Mouse (Mus musculus) forebrain, embryonic 10.5 days (tissue): ENCODE measurements around the gene Htatip2. TPM values are rescaled to one million over a fixed set of nuclear protein-coding genes. Genes with fewer than 3 reads are reported as not detected.

Experiments
- DNase-seq: peaks from one replicate; pipeline ENCODE4 v3.0.0-alpha.2; 2017; ENCODE audit warnings: low spot score; ENCODE audit errors: extremely low spot score
- H3K27ac ChIP-seq: fragments of 300-500 bp; sonication (generic); 2 replicates; pipeline ENCODE4 v1.5.1; 2016; ENCODE audit warnings: mild to moderate bottlenecking
- H3K27me3 ChIP-seq: fragments of 300-500 bp; sonication (generic); 2 replicates; pipeline ENCODE4 v1.6.1; 2016; ENCODE audit warnings: mild to moderate bottlenecking; ENCODE audit not compliant: poor library complexity, severe bottlenecking
- H3K36me3 ChIP-seq: fragments of 300-500 bp; sonication (generic); replicated peaks from 2 replicates; pipeline ENCODE4 v1.6.1; 2016; ENCODE audit warnings: mild to moderate bottlenecking, moderate library complexity
- H3K4me1 ChIP-seq: fragments of 300-500 bp; sonication (generic); 2 replicates; pipeline ENCODE4 v1.6.1; 2016
- H3K4me3 ChIP-seq: fragments of 300-500 bp; sonication (generic); 2 replicates; pipeline ENCODE4 v1.5.1; 2016; ENCODE audit warnings: mild to moderate bottlenecking, moderate library complexity
- H3K9me3 ChIP-seq: fragments of 300-500 bp; sonication (generic); 2 replicates; pipeline ENCODE4 v1.6.1; 2016; ENCODE audit warnings: mild to moderate bottlenecking, moderate library complexity
- WGBS: fragments of 180-500 bp; shearing (Covaris S2); methylation state at CpG from one replicate; pipeline ENCODE4 v1.1.7; 2016; 5-methylcytosine and 5-hydroxymethylcytosine counted together
- polyA plus RNA-seq: library from polyadenylated mRNA; unstranded; fragments of >200 nt; fragmentation: Nextera tagmentation; extraction: Ambion mirVana; gene quantifications from 2 replicates; pipeline ENCODE4 v1.2.1, GENCODE M21; 2016

The Htatip2 gene
- polyA plus RNA-seq, 1 experiment from 2014 or later, result 4.2 TPM

- Histone ChIP-seq H3K9me3 (no peaks in the 10 kb centered on the region), H3K27ac (no peak overlapping the region), H3K4me1 (no peaks in the 10 kb centered on the region), H3K36me3 (peaks cover 82% of the 10 kb centered on the region), H3K27me3 (peaks cover 7% of the 10 kb centered on the region), H3K4me3 (no peak overlapping the region)
- no peak for DNase-seq
- WGBS, result 89% methylated on average over 6 of the region's 6 CpGs
Observed at GRCm38 (mm10) chr7:49803511-49803910, 44.6 kb downstream of the Htatip2 start.

GRCm38 (mm10) chr7:49804638-49805165, 45.8 kb downstream of the Htatip2 start:
- Histone ChIP-seq H3K4me1 (peaks cover 6% of the 10 kb centered on the region), H3K4me3 (no peak overlapping the region), H3K36me3 (peaks cover 80% of the 10 kb centered on the region), H3K27me3 (peaks cover 10% of the 10 kb centered on the region), H3K9me3 (no peaks in the 10 kb centered on the region), H3K27ac (no peak overlapping the region)
- no peak for DNase-seq
- WGBS, result 87% methylated on average over 5 of the region's 5 CpGs

DNA sequence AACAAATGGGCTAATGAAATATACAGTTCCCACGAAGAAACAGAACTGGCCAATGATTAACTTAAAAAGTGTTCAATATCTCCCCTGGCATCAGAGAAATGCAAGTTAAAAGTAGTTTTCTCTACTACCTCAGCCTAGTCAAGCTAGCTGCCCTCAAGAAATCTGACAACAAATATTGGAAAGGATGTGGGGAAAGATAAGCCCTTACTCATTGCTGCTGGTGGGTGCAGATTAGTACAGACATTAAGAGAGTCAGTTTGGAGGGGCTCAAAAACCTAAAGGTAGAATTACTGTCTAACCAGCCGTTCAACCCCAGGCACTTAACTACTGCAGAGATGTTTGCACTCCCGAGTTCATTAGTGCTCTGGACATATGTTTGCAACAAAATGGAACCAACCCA, 46.7 kb downstream of the Htatip2 start:
- Histone ChIP-seq H3K36me3 (peaks cover 74% of the 10 kb centered on the region), H3K9me3 (no peaks in the 10 kb centered on the region), H3K27me3 (peaks cover 10% of the 10 kb centered on the region), H3K4me1 (peaks cover 10% of the 10 kb centered on the region), H3K4me3 (no peak overlapping the region), H3K27ac (no peak overlapping the region)
- DNase-seq, result no peak
- 88% methylated on average over 3 of the region's 3 CpGs for WGBS

DNA sequence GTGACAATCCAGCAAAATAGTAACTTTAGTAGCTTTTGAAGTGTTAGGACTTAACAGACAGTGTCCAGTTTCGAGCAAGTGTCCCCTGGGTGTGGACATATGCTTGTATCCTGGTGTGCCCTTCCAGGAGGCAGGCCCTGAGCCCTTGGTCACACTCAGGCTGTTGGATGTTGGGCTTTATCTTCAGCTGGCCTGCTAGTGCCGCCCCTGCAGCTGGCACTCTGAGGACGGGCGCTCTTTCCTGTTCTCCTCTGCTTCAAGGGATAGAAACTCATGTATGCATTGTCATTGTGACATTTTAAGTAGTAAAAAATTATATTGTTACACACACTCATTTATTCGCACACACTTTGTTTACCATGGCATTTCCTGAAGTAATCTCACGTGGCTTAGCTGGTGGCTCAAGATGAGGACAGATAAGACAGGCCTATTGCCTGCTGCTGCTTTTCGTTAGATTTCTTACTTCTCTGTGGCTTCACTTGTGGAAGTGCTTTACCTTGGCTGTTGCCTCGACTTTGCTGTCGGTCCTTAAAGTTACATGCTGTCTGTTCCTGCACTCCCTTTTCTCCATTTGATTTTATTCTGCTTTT, 48.3 kb downstream of the Htatip2 start:
- Histone ChIP-seq H3K9me3 (no peaks in the 10 kb centered on the region), H3K27ac (no peak overlapping the region), H3K4me1 (peaks cover 10% of the 10 kb centered on the region), H3K4me3 (no peak overlapping the region), H3K36me3 (peaks cover 70% of the 10 kb centered on the region), H3K27me3 (peaks cover 10% of the 10 kb centered on the region)
- no peak for DNase-seq
- 91% methylated on average over 9 of the region's 9 CpGs for WGBS

DNA sequence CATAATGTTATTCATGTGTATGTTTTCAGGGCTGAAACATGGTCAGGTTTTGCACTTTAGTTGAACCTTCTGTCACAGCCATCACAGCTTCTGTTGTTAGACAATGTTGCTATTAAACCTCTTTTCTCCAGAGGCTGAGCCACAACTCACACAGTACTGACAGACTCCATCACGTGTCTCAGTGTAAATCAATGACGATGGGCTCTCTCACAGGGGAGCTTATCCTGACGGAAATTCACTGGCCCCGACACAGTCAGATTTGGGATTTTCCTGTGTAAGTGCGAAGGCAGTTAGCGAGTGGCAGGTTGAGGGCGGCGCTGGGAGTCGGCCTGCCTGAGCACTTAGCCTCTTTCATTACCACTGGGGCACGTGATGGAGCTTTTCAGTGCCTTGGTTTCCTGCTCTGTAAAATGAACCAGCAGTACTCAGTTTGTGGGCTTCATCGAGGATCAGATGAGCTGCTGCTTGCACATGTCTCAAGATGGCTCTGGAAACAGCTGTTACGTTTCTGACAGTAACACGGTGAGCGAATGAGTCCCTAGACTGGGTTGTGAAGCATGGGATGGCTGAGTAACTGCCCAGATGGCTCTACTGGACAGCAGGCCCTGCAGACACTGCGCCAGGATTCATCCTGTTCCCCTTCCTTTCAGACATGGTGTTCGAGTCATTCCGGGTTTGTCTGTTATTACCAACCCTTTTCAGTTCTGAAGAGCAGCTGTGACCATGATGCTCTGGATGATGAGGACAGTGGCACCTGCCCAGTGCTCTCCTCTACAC, 49.1 kb downstream of the Htatip2 start:
- Histone ChIP-seq H3K9me3 (no peaks in the 10 kb centered on the region), H3K4me3 (no peak overlapping the region), H3K4me1 (peaks cover 10% of the 10 kb centered on the region), H3K27me3 (peaks cover 10% of the 10 kb centered on the region), H3K36me3 (peaks cover 67% of the 10 kb centered on the region), H3K27ac (no peak overlapping the region)
- DNase-seq, result no peak
- 93% methylated on average over 17 of the region's 17 CpGs for WGBS

DNA sequence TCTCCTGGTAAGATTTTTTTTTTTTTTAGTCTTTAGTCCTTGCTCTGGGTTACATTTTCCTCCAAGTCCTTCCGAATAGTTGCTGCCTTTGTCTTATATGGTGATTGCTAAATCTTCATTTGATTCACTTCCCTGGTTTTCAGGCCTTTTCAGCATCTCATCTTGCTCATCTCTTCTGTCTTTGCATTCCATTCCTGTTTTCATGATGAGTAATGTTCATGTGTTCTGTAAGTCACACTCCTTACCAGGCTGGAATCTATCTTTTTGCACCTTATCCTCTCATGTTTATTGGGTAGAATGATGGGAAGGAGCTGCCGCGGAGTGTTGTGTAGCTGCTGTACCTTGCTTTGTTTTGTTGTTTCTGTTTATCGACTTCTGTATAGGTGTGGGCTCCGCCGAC, 50.2 kb downstream of the Htatip2 start:
- no peaks in the 10 kb centered on the region for H3K9me3 ChIP-seq
- H3K4me3 ChIP-seq, result no peak overlapping the region
- no peak overlapping the region for H3K27ac ChIP-seq
- peaks cover 66% of the 10 kb centered on the region for H3K36me3 ChIP-seq
- no peak for DNase-seq
- peaks cover 10% of the 10 kb centered on the region for H3K27me3 ChIP-seq
- 90% methylated on average over 6 of the region's 6 CpGs for WGBS
- peaks cover 10% of the 10 kb centered on the region for H3K4me1 ChIP-seq

- 61% methylated on average over 3 of the region's 3 CpGs for WGBS
- Histone ChIP-seq H3K27ac (no peak overlapping the region), H3K36me3 (peaks cover 69% of the 10 kb centered on the region), H3K4me1 (peaks cover 10% of the 10 kb centered on the region), H3K4me3 (no peak overlapping the region), H3K27me3 (peaks cover 10% of the 10 kb centered on the region), H3K9me3 (no peaks in the 10 kb centered on the region)
- DNase-seq, result no peak
Observed at GRCm38 (mm10) chr7:49809562-49809961, 50.6 kb downstream of the Htatip2 start.

- Histone ChIP-seq H3K36me3 (peaks cover 67% of the 10 kb centered on the region), H3K4me1 (peaks cover 10% of the 10 kb centered on the region), H3K4me3 (no peak overlapping the region), H3K27ac (no peak overlapping the region), H3K27me3 (peaks cover 10% of the 10 kb centered on the region), H3K9me3 (no peaks in the 10 kb centered on the region)
- DNase-seq, result no peak
- 72% methylated on average over 4 of the region's 4 CpGs for WGBS
Observed at GRCm38 (mm10) chr7:49811346-49811745, 52.4 kb downstream of the Htatip2 start.

DNA sequence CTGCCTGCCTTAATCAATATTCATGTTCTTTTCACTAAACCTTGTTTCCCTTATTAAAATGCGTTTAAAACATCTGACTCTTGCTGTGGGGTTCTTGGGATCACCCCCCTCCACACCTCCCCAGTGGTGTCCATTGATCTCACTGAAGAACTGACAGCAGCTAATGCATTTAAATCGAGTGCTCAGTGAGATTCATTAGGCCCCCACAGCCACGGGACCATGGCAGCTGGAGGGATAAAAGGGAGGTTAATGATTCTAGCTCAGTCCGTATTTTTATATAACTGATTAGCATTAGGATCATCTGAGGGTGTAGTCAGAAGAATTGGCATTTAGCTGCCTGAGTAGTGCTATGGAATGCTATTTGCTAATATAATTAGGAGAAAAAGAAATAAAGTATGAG, 60.5 kb downstream of the Htatip2 start:
- Histone ChIP-seq H3K9me3 (no peaks in the 10 kb centered on the region), H3K4me1 (peaks cover 11% of the 10 kb centered on the region), H3K27ac (no peak overlapping the region), H3K4me3 (no peak overlapping the region), H3K36me3 (peaks cover 35% of the 10 kb centered on the region), H3K27me3 (no peaks in the 10 kb centered on the region)
- no peak for DNase-seq
- WGBS, result 57% methylated on average over 4 of the region's 4 CpGs

DNA sequence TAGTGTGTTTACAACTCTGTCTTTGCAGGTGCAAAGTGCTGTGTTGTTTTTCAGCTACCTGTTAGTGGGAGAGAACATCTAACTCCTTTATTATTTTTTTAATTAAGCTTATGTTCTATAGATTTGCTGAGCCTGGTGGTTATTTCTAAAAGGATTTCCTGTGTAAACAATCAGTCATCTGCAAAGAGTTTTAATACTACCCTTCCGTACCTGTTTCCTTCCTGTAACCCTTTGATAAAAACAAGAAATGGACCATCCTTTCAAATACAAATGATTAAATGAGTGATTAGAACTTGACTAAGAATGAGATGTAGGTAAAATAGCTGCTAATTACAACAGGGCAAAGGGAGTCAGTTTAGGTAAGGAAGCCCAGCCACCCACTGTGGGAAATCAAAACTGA, 62.5 kb downstream of the Htatip2 start:
- 95% methylated on average over 1 of the region's 1 CpGs for WGBS
- Histone ChIP-seq H3K36me3 (peaks cover 24% of the 10 kb centered on the region), H3K27me3 (no peaks in the 10 kb centered on the region), H3K4me3 (no peak overlapping the region), H3K4me1 (peaks cover 11% of the 10 kb centered on the region), H3K27ac (no peak overlapping the region), H3K9me3 (no peaks in the 10 kb centered on the region)
- DNase-seq, result no peak

DNA sequence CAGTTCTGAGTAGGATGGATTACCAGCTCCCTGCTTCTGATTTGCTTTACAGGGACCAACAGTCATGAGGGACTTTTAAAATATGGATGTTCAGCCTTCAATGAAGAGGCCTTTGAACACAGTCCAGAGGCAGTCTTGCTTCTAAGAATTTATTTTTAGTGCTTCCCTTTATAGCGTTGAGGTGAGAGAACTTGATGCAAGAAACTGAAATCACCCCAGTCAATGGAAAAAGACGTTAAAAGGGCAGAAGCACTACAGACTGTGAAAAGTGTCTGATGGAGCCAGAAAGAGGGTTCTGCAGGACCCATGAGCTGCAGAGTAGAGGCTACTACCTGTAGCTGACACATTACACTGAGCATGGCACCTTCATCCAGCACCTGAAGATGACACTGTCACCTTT, 63.1 kb downstream of the Htatip2 start:
- no peaks in the 10 kb centered on the region for H3K27me3 ChIP-seq
- H3K36me3 ChIP-seq, result peaks cover 30% of the 10 kb centered on the region
- H3K4me1 ChIP-seq, result peaks cover 11% of the 10 kb centered on the region
- H3K9me3 ChIP-seq, result no peaks in the 10 kb centered on the region
- 96% methylated on average over 2 of the region's 2 CpGs for WGBS
- DNase-seq, result no peak
- H3K4me3 ChIP-seq, result no peak overlapping the region
- no peak overlapping the region for H3K27ac ChIP-seq
